In genomic region chr6:8430610-8431234, GRCm38 (mm10) we compare ENCODE assay signal across 25 mouse cellular contexts.
A peak's percentile ranks its signal among the peaks of the same experiment; 100 is the strongest.
DNase-seq lines count a peak whose midpoint lies in the region; ATAC-seq lines count a peak whose summit lies in the region.
"Had no signal": no experiment of that assay in that cellular context is flagged by ENCODE, and none has a peak within 500 bp of the region (broad histone marks: within the 10 kb centered on the region; RNA-seq: fewer than 3 reads in every experiment).

No protein-coding gene starts in this region.

- H3K9ac ChIP-seq in forebrain, embryonic 14.5 days (ENCODE audit: low read length) = no peak overlapping the region
- H3K9ac ChIP-seq in forebrain, embryonic 13.5 days = no peak overlapping the region
- H3K9ac ChIP-seq in heart, embryonic 16.5 days (ENCODE audit: low read length) = no peak overlapping the region
- no peak overlapping the region for H3K9ac ChIP-seq in kidney, embryonic 14.5 days (ENCODE audit: low read depth, low read length)
- H3K9ac ChIP-seq: embryonic facial prominence, embryonic 15.5 days; hindbrain, embryonic 12.5 days had no signal

- H3K4me3 ChIP-seq in forebrain, embryonic 14.5 days (ENCODE audit: low read depth, low read length) = no peak overlapping the region
- no peak overlapping the region for H3K4me3 ChIP-seq in forebrain, embryonic 13.5 days
- H3K4me3 ChIP-seq in heart, embryonic 16.5 days (ENCODE audit: low read length) = no peak overlapping the region
- no peak overlapping the region for H3K4me3 ChIP-seq in kidney, embryonic 14.5 days (ENCODE audit: low read length)
- H3K4me3 ChIP-seq: embryonic facial prominence, embryonic 15.5 days; erythroblast, embryonic 14.5 days; hindbrain, embryonic 12.5 days had no signal

- intact Hi-C loops in heart, postnatal 10 days (cut with DNase I) = no loop called here

- H3K27ac ChIP-seq in forebrain, embryonic 14.5 days (ENCODE audit: low read depth, low read length) = no peak overlapping the region
- H3K27ac ChIP-seq in forebrain, embryonic 13.5 days = no peak overlapping the region; the same call in 1 of the 2 replicates
- no peak overlapping the region; the same call in 1 of the 2 replicates for H3K27ac ChIP-seq in heart, embryonic 16.5 days (ENCODE audit: low read length)
- H3K27ac ChIP-seq in kidney, embryonic 14.5 days (ENCODE audit: low read depth, low read length) = no peak overlapping the region
- H3K27ac ChIP-seq: embryonic facial prominence, embryonic 15.5 days; hindbrain, embryonic 12.5 days had no signal

- WGBS in forebrain, embryonic 14.5 days = 85% methylated on average over 9 of the region's 9 CpGs
- 93% methylated on average over 9 of the region's 9 CpGs for WGBS in forebrain, embryonic 13.5 days
- WGBS in heart, embryonic 16.5 days = 73% methylated on average over 9 of the region's 9 CpGs
- 91% methylated on average over 9 of the region's 9 CpGs for WGBS in kidney, embryonic 14.5 days

- ATAC-seq in forebrain, embryonic 14.5 days = no peak; the same call in 1 of the 2 replicates
- no peak for ATAC-seq in forebrain, embryonic 13.5 days
- ATAC-seq in frontal cortex, adult (ENCODE audit: low TSS enrichment) = peak; percentile 71
- 0 out of 2 replicates have a peak, but pooled peaks have one; percentile 47 for ATAC-seq in heart, embryonic 16.5 days (replicated peaks; ENCODE audit: extremely low read depth, insufficient read depth, low FRiP score)
- ATAC-seq in kidney, embryonic 14.5 days (ENCODE audit: low FRiP score, low TSS enrichment) = no peak
- ATAC-seq: CD4-positive, CD25-positive, alpha-beta regulatory T cell, adult 4 months; hindbrain, embryonic 16.5 days; inflammation-experienced regulatory T-cells, adult 6 months; intestine, postnatal 0 days had no signal

- H3K36me3 ChIP-seq in forebrain, embryonic 14.5 days (ENCODE audit: control insufficient read depth, insufficient read depth, low read length) = no peaks in the 10 kb centered on the region
- H3K36me3 ChIP-seq in forebrain, embryonic 13.5 days (ENCODE audit: poor library complexity, severe bottlenecking) = no peaks in the 10 kb centered on the region
- no peaks in the 10 kb centered on the region for H3K36me3 ChIP-seq in heart, embryonic 16.5 days (ENCODE audit: control insufficient read depth, insufficient read depth)
- no peaks in the 10 kb centered on the region for H3K36me3 ChIP-seq in kidney, embryonic 14.5 days (ENCODE audit: control insufficient read depth, insufficient read depth, low read length)
- H3K36me3 ChIP-seq: embryonic facial prominence, embryonic 15.5 days; hindbrain, embryonic 12.5 days had no signal

- H3K4me1 ChIP-seq in forebrain, embryonic 14.5 days (ENCODE audit: control insufficient read depth, insufficient read depth, low read length) = peaks cover 3% of the 10 kb centered on the region; the same call in 1 of the 2 replicates
- H3K4me1 ChIP-seq in forebrain, embryonic 13.5 days = 0 out of 2 replicates have a peak, but pooled peaks cover 9% of the 10 kb centered on the region
- peaks cover 9% of the 10 kb centered on the region for H3K4me1 ChIP-seq in heart, embryonic 16.5 days (ENCODE audit: control insufficient read depth, insufficient read depth, low read length)
- H3K4me1 ChIP-seq in kidney, embryonic 14.5 days (ENCODE audit: control insufficient read depth, insufficient read depth, low read length) = no peaks in the 10 kb centered on the region
- H3K4me1 ChIP-seq: embryonic facial prominence, embryonic 15.5 days; hindbrain, embryonic 12.5 days had no signal

- H3K9me3 ChIP-seq in forebrain, embryonic 14.5 days (replicated peaks; ENCODE audit: control insufficient read depth, low read length) = no peaks in the 10 kb centered on the region
- no peaks in the 10 kb centered on the region for H3K9me3 ChIP-seq in forebrain, embryonic 13.5 days (replicated peaks)
- no peaks in the 10 kb centered on the region for H3K9me3 ChIP-seq in heart, embryonic 16.5 days (replicated peaks; ENCODE audit: control insufficient read depth, low read length)
- no peaks in the 10 kb centered on the region for H3K9me3 ChIP-seq in kidney, embryonic 14.5 days (ENCODE audit: control insufficient read depth, low read length)
- H3K9me3 ChIP-seq: embryonic facial prominence, embryonic 15.5 days; G1E; hindbrain, embryonic 12.5 days had no signal

- H3K4me2 ChIP-seq in forebrain, embryonic 14.5 days (ENCODE audit: low read length) = no peak overlapping the region
- no peak overlapping the region for H3K4me2 ChIP-seq in forebrain, embryonic 13.5 days
- no peak overlapping the region for H3K4me2 ChIP-seq in heart, embryonic 16.5 days (ENCODE audit: low read depth, low read length)
- no peak overlapping the region for H3K4me2 ChIP-seq in kidney, embryonic 14.5 days (replicated peaks; ENCODE audit: low read depth, low read length)
- H3K4me2 ChIP-seq: embryonic facial prominence, embryonic 15.5 days; hindbrain, embryonic 12.5 days had no signal

- DNase-seq in forebrain, embryonic 14.5 days (ENCODE audit: low spot score) = peak; percentile 33
- DNase-seq in frontal cortex, postnatal 25 days (ENCODE audit: low spot score in 2 of 2) = no peak
- DNase-seq in heart, postnatal 10 days = no peak
- DNase-seq in NIH3T3 (ENCODE audit: low read depth) = peak; percentile 11
- DNase-seq: adrenal gland, postnatal 25 days; B cell, adult 2 months; cerebellum, adult 11 months; cerebellum, adult 8-10 months; cerebellum, postnatal 14 days; embryo, embryonic 11 days; gastrocnemius, postnatal 10 days; heart, postnatal 4 days; kidney, adult 8-10 months had no signal

- H3K27me3 ChIP-seq in forebrain, embryonic 14.5 days (replicated peaks; ENCODE audit: control insufficient read depth, insufficient read depth, low read length) = no peaks in the 10 kb centered on the region
- no peaks in the 10 kb centered on the region for H3K27me3 ChIP-seq in forebrain, embryonic 13.5 days
- H3K27me3 ChIP-seq in heart, embryonic 16.5 days (ENCODE audit: control insufficient read depth, insufficient read depth, low read length) = no peaks in the 10 kb centered on the region
- H3K27me3 ChIP-seq in kidney, embryonic 14.5 days (ENCODE audit: control insufficient read depth, insufficient read depth, low read length) = no peaks in the 10 kb centered on the region
- H3K27me3 ChIP-seq: embryonic facial prominence, embryonic 15.5 days; hindbrain, embryonic 12.5 days had no signal

Comparison
In these comparisons a context has a peak if more than half of its experiments do, and no peak if none do; other contexts are left out.
1. ATAC-seq: peak in frontal cortex, adult (single experiment) and heart, embryonic 16.5 days (single experiment); none in forebrain, embryonic 14.5 days (single experiment), forebrain, embryonic 13.5 days (single experiment) and kidney, embryonic 14.5 days (single experiment).
2. DNase-seq: peak in forebrain, embryonic 14.5 days (single experiment) and NIH3T3 (single experiment); none in frontal cortex, postnatal 25 days (0 of 2) and heart, postnatal 10 days (0 of 2).